In genomic region chr9:77704108-77704507, GRCm38 (mm10) we compare ENCODE assay signal across 15 mouse cellular contexts.
"Had no signal": no experiment of that assay in that cellular context is flagged by ENCODE, and none has a peak within 500 bp of the region (broad histone marks: within the 10 kb centered on the region; RNA-seq: fewer than 3 reads in every experiment).

No protein-coding gene starts in this region.

- H3K27me3 ChIP-seq: liver, embryonic 13.5 days; midbrain, embryonic 12.5 days; midbrain, embryonic 15.5 days; neural tube, embryonic 12.5 days; neural tube, embryonic 15.5 days had no signal

- H3K4me2 ChIP-seq: liver, embryonic 13.5 days; midbrain, embryonic 12.5 days; midbrain, embryonic 15.5 days; neural tube, embryonic 12.5 days; neural tube, embryonic 15.5 days had no signal

- H3K27ac ChIP-seq: kidney, postnatal 0 days; left cerebral cortex, adult 2 months; liver, embryonic 13.5 days; macrophage; midbrain, embryonic 12.5 days; midbrain, embryonic 15.5 days; neural tube, embryonic 12.5 days; neural tube, embryonic 15.5 days had no signal

- DNase-seq: kidney, adult 2 months; kidney, postnatal 25 days; layer of hippocampus, postnatal 36 days; liver, embryonic 13.5 days; lung, adult 2 months; thymus, adult 2 months; thymus, postnatal 14 days; thymus, postnatal 4 days had no signal

- H3K4me3 ChIP-seq: left cerebral cortex, adult 2 months; liver, embryonic 13.5 days; midbrain, embryonic 12.5 days; midbrain, embryonic 15.5 days; neural tube, embryonic 12.5 days; neural tube, embryonic 15.5 days had no signal

- H3K36me3 ChIP-seq: liver, embryonic 13.5 days; midbrain, embryonic 12.5 days; midbrain, embryonic 15.5 days; neural tube, embryonic 12.5 days; neural tube, embryonic 15.5 days had no signal

- ATAC-seq: midbrain, embryonic 15.5 days had no signal

- H3K4me1 ChIP-seq: liver, embryonic 13.5 days; midbrain, embryonic 12.5 days; midbrain, embryonic 15.5 days; neural tube, embryonic 12.5 days; neural tube, embryonic 15.5 days had no signal

- H3K9me3 ChIP-seq: liver, embryonic 13.5 days; midbrain, embryonic 12.5 days; midbrain, embryonic 15.5 days; neural tube, embryonic 12.5 days; neural tube, embryonic 15.5 days had no signal

- H3K9ac ChIP-seq: liver, embryonic 13.5 days; midbrain, embryonic 12.5 days; midbrain, embryonic 15.5 days; neural tube, embryonic 12.5 days; neural tube, embryonic 15.5 days had no signal
